Mouse (Mus musculus): Measurements from ENCODE around the gene Inpp4b. TPM values are rescaled to one million over a fixed set of nuclear protein-coding genes. Genes with fewer than 3 reads are reported as not detected.

The Inpp4b gene
- polyA plus RNA-seq (2012) = 0.23 and 0.37 TPM in 2 replicates

DNA sequence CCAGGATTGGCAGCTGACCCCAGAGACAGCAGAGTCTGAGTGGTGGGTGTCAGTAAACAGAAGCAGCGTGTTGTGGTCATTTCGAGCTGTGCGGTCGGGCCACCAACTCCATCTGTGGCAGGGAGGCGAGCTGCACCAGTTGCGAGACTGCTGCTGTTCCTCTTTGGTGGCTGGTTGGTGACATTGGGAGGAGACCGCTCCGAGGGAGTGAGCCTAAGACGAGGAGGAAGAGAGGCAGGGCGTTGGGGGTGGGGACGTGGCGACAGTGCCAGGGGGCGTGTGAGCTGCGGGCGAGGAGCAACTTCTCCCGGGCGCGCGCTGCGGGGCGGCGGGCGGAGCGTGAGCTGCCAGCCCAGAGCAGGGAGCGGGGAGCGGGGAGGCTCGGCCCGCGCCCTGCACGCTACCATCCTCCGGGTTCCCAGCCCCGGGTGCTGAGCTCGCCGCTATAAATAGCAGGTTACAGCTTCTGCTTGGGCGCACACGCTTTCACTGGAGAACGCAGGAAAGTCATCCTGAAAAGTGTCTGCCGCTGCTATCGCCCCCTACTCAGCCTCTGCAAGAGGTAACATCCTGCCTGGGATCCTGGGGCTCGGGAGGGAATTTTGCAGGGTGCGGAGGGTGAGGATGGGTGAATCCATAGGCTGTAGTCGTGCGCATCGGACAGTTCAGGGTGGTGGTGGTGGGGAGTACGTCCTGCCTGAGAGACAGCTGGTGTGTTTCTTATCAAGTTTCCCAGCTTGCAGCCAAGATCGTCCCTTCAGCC lies at the start of gene Inpp4b:
Inpp4b (plus strand) TSS at position 321 of the 763 bp plus-strand sequence.
- TF ChIP-seq GATA1 (IDR thresholded peaks at IDR 0.05; ENCODE audit: low read length) = no peak

DNA sequence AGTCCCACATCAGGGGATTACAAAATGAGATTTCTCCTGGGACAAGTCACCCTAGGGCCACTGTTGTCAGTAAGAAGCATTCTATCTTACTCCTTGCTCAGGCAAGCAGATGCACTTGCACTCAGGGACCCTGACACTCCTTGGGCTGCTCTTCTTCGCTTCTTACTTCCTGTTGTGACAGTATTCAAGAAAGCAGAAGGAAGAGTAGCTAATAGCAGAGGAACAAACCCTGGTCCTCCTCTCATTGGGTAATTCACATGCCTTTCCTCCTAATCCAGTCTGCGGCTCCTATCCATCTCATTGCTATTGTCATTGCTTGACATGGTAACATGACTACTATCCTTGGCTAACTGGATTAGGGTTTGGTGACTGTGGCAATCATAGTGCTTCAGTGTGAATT lies 7.1 kb upstream of the Inpp4b start:
- no peak for TF ChIP-seq GATA1 (IDR thresholded peaks at IDR 0.05; ENCODE audit: low read length)

DNA sequence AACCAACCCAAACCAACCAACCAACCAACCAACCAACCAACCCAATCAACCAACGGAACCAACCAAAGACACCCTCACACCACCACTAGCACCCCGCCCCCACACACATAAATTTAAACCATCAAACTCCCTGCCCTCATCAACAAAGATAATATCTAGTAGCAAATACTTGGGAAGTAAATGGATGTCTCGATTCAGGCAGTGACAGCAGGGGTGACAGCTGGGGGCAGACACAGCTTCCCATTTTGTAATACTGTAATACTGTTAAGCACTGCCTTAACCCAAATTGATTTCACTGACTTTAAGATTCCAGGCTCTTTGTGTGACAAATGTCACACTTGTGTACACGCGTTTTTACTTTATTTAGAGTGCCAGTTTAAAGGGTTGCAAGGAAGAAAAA lies 1.2 kb upstream of the Inpp4b start:
- no peak for TF ChIP-seq GATA1 (IDR thresholded peaks at IDR 0.05; ENCODE audit: low read length)

DNA sequence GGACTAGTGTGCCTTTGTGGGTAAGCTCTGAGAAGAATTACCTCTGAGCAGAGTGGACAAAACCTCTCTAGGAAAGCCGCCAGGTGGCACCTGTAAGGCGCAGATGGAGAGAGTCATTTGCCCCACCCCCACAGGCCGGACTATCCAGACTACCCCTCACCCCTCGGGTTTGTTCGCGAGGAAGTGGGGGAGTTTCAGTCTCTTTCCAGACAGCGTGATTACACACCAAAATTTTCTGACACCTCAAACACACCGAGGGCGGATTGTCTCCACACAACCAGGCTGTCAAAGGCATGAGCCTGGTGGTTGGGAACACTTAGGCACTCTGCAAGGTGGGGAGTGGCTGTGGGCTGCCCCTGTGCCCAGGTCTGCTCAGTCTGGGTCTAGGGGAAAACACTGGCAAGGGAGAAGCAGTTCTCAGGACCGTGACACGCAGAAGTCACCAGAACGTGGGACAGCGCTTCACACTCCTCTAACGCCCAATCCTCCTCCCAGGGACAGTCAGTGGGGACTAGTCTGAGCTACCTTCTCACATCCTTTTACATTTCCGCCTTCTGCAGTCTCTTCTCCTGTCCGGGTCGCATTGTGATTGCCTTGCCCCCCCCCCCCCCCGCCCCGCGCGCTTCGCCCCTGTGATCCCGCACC lies 643 bp upstream of the Inpp4b start:
- no peak for TF ChIP-seq GATA1 (IDR thresholded peaks at IDR 0.05; ENCODE audit: low read length)

DNA sequence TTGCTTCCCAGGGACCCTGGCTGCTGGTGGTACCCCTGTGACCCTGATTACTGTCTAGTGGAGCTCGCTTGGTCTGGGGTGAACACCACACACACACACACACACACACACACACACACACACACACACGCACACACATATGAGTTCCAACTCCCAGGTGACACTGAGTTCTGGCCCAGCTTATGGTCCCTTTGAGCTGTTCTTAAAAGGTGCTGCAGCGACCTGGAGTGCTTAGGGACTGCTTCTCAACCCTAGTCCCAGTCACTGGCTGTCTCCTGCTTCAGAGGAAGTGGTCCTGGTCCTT lies 595 bp downstream of the Inpp4b start:
- TF ChIP-seq GATA1 (IDR thresholded peaks at IDR 0.05; ENCODE audit: low read length) = no peak

DNA sequence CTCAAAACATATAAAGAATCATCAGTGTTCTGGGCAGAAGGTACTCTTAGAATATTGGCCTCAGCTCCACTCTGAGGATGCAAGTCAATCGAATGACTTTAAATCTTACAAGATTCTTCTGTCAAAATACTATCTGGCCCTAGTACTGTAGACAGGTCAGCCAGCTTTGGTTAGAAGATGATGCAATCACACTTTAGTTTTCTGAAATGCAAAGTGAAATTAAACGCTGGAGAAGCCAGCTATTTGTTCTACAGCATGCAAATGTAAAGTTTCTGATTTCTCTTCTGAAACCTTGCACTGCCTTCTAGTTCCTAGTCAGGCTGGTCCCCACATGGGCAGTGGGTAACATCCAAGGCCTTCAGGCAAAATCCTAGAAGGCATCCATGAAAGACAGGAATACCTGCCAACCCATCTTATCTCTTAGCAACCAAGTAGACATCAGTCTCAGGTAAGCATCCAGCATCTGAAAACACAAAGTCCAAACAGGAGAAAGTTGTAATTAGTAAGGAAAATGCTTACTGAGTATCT lies 2.9 kb downstream of the Inpp4b start:
- TF ChIP-seq GATA1 (IDR thresholded peaks at IDR 0.05; ENCODE audit: low read length) = no peak

DNA sequence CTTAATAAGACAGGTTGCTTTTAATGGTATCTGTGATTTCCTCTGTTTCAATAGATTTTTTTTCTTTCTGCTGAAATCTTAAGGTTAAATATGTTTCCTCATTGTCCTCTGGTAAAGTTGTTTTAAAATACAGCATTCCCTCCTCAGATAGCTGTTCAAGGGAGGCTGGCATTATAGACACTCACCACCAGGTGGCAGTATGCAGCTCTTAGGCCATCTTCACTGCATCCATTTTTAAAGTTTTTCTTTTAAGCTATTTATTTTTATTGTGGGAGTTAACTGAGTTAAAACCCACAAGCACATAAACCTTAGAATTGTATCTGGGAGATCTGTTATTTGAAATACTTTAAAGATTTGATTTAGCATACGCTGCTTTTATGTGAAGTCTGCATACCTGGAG lies 7.1 kb downstream of the Inpp4b start:
- TF ChIP-seq GATA1 (IDR thresholded peaks at IDR 0.05; ENCODE audit: low read length) = no peak

DNA sequence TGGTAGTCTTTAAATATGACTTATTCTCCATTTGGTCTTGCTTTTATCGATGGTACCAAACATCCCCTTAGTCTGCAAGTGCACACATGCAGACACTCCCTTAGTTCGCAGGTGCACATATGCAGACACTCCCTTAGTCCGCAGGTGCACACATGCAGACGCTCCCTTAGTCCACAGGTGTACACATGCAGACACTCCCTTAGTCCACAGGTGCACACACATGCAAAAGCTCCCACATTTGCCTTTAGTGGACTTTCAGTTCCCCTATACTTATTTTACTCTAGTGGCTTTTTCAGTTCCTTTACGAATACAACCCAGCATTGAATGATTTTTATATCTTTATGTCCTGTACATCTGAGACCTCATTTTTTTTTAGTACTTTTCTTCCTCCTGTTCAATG lies 11.1 kb downstream of the Inpp4b start:
- no peak for TF ChIP-seq GATA1 (IDR thresholded peaks at IDR 0.05; ENCODE audit: low read length)

DNA sequence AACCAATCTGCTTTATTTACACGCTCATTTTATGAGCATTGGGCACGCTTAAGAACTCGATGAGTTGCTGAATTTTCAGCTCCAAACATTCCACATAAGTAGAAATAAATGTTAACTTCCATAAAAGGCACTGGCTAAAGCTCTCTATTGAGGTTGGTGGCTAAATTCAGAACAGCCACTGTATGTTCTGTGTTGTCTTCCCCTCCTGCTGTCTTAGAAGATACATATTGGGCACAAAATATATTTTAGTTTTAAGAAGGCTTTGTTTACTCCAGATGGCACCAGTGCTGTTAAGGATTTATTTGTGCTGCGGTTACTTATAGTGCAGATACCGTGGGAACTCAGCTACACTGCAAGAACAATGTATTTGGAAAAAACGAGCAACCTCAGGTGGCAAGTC lies 15.8 kb downstream of the Inpp4b start:
- TF ChIP-seq GATA1 (IDR thresholded peaks at IDR 0.05; ENCODE audit: low read length) = no peak

DNA sequence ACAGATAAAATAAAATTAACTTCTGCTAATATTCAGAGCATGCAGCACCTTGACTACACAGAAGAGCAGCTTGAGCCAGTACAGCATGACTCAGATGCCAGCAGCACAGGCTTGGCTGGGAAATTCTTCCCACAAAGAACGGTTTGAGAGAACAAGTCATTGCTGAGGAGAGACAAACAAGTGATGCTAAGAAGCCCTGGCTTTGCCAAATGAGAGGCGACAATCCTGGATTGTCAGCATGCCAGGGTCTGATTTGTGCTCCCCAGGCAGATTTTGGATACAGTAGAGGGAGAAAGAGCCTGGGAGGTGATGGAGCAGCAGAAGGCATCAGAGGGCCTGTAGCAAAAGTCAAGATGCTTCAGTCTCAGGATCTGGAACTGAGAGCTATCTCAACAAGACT lies 18.2 kb downstream of the Inpp4b start:
- no peak for TF ChIP-seq GATA1 (IDR thresholded peaks at IDR 0.05; ENCODE audit: low read length)

DNA sequence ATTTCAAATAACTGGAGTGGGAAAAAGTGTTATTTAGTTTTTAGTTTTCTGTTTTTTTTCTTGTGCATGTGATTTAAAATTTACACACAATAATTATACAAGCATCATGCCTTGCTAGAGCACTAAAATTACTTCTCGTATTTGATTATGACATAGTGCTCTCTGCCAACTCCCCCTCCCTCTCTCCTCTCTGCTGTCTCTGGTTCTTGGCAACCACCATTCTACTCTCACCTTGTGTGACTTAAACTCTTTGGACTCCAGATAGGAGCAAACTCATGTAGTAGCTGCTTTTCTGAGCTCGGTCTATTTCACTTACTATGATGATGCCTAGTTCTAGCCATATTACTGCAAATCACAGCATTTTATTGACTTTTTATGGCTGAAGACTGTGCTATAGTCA lies 18.8 kb downstream of the Inpp4b start:
- TF ChIP-seq GATA1 (IDR thresholded peaks at IDR 0.05; ENCODE audit: low read length) = no peak

DNA sequence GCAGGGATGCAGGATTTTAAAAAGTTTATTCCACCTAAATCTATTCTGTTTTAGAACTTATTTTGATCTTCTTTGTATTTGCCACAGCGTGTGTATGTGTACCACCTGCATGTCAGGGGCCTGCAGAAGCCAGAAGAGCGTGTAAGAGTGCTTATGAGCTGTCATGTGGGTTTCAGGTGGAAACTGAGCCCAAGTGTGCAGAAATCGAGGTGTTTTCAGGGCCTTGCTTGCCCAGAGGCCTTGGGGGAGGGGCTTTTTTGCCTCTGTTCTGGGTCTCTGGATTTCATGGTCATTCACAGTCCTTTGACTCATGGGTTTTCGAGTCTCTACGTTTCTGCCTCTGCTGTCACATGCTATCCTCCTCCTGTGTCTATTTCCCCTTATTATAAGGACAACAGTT lies 28.3 kb downstream of the Inpp4b start:
- TF ChIP-seq GATA1 (IDR thresholded peaks at IDR 0.05; ENCODE audit: low read length) = no peak

DNA sequence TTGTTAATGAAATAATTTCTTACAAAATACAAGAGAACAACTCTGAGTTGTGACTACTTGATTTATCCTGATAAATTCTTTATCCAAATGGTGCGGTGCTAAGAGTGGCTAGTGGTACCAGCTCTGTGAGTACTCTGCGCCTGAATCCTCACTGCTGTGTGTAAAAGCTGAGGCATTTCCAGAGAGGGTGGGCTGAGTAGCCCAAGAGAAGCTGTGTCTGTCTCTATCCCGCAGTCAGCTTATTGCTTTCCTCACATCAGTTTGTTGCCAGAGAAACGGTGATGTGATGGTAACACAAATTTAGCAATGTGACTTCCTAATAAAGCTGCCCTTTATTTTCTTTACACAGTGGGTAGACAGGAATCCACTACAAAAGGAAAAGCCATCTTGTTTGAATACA lies 29.5 kb downstream of the Inpp4b start:
- TF ChIP-seq GATA1 (IDR thresholded peaks at IDR 0.05; ENCODE audit: low read length) = no peak

DNA sequence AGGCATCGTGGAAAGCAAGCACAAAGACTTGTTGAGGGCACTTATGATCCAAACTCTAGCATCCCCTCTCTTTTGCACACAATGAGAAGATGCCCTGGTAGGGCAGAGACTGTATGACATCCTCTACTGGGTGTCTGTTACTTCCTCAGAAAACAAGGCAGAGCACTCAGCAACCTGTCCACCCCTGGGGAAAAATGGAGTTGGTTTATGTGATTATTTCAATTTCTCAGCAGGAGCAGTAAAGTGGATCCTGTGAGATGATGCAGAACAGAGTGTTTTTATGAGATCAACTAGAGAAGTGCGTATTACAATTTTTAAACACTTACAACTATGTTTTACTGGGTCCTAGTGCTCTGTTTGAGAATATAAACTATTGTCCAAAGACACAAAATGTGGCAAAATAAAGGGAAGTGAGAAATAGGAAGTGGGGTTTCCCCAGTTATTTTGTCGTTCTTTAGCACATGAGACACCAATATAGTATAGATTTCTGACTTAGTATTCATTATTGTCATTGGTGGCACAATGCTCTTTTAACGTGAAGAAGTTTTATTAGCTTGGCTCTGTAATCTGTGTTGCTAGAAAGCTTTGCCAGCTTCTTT lies 32.6 kb downstream of the Inpp4b start:
- TF ChIP-seq GATA1 (IDR thresholded peaks at IDR 0.05; ENCODE audit: low read length) = no peak

DNA sequence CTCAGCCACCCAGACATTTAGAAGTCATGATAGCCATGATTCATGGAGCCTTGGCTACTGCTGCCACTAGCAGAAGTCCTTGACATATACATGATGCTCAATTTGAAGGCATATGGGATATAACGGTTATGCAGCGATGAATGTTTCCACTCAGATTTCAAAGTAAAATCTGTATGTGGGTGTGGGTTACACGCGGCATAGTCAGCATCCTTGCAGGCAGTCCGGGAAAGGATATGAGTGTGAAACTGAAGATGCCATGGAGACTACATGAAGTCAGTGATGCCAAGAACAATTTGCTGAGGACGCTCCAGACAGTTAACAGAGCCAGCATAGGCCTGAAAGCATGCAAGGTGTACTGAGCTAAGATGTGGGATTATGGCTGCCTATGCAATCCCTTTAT lies 46.6 kb downstream of the Inpp4b start:
- no peak for TF ChIP-seq GATA1 (IDR thresholded peaks at IDR 0.05; ENCODE audit: low read length)

DNA sequence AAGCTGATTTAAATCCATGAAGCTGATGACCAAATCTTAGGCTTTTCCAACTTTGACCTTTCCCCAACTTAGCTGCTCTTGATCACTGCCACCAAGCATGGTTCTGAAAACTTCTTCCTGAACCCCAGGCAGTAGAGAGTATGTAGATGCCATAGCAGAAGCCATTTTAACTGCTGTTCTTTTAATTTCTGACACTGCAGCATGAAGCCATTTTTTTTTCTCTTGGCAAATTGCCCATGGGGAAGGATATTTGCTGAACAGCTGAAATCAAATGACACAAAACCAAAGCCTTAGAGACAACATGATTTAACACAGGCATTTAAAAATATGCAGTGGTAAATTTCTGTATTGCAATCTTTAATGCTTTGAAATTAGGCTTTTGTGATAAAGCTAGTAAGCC lies 56.7 kb downstream of the Inpp4b start:
- no peak for TF ChIP-seq GATA1 (IDR thresholded peaks at IDR 0.05; ENCODE audit: low read length)

DNA sequence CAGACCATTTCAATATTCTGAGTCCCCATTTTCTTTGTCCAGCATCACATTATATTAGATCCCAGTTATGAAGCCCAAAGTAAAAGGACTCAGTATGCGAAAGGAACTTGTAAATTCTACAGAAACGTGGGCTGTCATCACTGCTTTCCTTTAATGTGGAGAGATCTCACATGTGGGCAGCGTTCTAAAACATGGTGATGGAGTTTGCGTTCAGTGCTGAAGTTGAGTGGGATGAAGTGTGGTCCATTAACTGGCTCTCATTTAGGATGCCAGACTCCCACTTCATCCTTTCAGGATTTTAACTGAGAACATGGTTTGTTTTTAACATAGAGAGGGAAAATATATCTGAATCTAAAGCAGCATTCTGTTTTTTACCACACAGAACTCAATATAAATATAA lies 57.1 kb downstream of the Inpp4b start:
- TF ChIP-seq GATA1 (IDR thresholded peaks at IDR 0.05; ENCODE audit: low read length) = no peak

All from G1E-ER4 (cell line).